Mouse (Mus musculus) heart, embryonic 14.5 days (tissue): ENCODE measurements around the gene Larp4b. TPM values are rescaled to one million over a fixed set of nuclear protein-coding genes. Genes with fewer than 3 reads are reported as not detected.
A peak's percentile ranks its signal among the peaks of the same experiment; 100 is the strongest.

ENCODE experiments used
- ATAC-seq: fragments of 200-750 bp; cut with Nextera tagmentation; 2 replicates; pipeline ENCODE4 v1.8.0; 2017; ENCODE audit warnings: low read depth, moderate TSS enrichment; ENCODE audit not compliant: insufficient number of reproducible peaks, insufficient read depth, low FRiP score
- H3K27ac ChIP-seq, 2 experiments: fragments of 200-500 bp in 1 of 2; fragments of 300-500 bp in 1 of 2; sonication (generic) in 1 of 2; replicated peaks in 1 of 2; 2 replicates each; pipeline ENCODE4 v1.5.1; 2012 to 2014; ENCODE audit warnings: low read depth in 2 of 2, low read length in 2 of 2, control low read depth in 1 of 2, mild to moderate bottlenecking in 1 of 2, mixed read lengths in 1 of 2; ENCODE audit not compliant: control insufficient read depth in 1 of 2, insufficient read depth in 1 of 2
- H3K27me3 ChIP-seq: fragments of 300-500 bp; sonication (generic); 2 replicates; pipeline ENCODE4 v1.6.1; 2014; ENCODE audit warnings: mild to moderate bottlenecking, low read length, control low read depth; ENCODE audit not compliant: control insufficient read depth, insufficient read depth
- H3K36me3 ChIP-seq: fragments of 300-500 bp; sonication (generic); 2 replicates; pipeline ENCODE4 v1.6.1; 2014; ENCODE audit warnings: mild to moderate bottlenecking, control low read depth, low read length, mixed read lengths; ENCODE audit not compliant: control insufficient read depth, insufficient read depth
- H3K4me1 ChIP-seq, 2 experiments: fragments of 200-500 bp in 1 of 2; fragments of 300-500 bp in 1 of 2; sonication (generic) in 1 of 2; 2 replicates each; pipeline ENCODE4 v1.6.1; 2012 to 2014; ENCODE audit warnings: low read length in 2 of 2, control low read depth in 1 of 2, mixed read lengths in 1 of 2; ENCODE audit not compliant: control insufficient read depth in 2 of 2, insufficient read depth in 2 of 2
- H3K4me2 ChIP-seq: fragments of 300-500 bp; sonication (generic); 2 replicates; pipeline ENCODE4 v1.6.1; 2014; ENCODE audit warnings: mild to moderate bottlenecking, low read length
- H3K4me3 ChIP-seq, 2 experiments: fragments of 200-500 bp in 1 of 2; fragments of 300-500 bp in 1 of 2; sonication (generic) in 1 of 2; 2 replicates each; pipeline ENCODE4 v1.5.1; 2012 to 2014; ENCODE audit warnings: low read length in 2 of 2, mild to moderate bottlenecking in 2 of 2, control low read depth in 1 of 2, low read depth in 1 of 2, moderate library complexity in 1 of 2; ENCODE audit not compliant: control insufficient read depth in 1 of 2, insufficient read depth in 1 of 2
- H3K9ac ChIP-seq: fragments of 300-500 bp; sonication (generic); 2 replicates; pipeline ENCODE4 v1.6.1; 2014; ENCODE audit warnings: mild to moderate bottlenecking, low read length
- H3K9me3 ChIP-seq: fragments of 300-500 bp; sonication (generic); 2 replicates; pipeline ENCODE4 v1.6.1; 2016; ENCODE audit warnings: low read length, control low read depth; ENCODE audit not compliant: control insufficient read depth
- WGBS: fragments of 180-500 bp; shearing (Covaris S2); extraction: QIAGEN DNeasy Blood & Tissue Kit; methylation state at CpG from one replicate; pipeline ENCODE4 v1.1.7; 2014; 5-methylcytosine and 5-hydroxymethylcytosine counted together
- polyA plus RNA-seq: library from polyadenylated mRNA; unstranded; fragments of >200 nt; fragmentation: Nextera tagmentation; extraction: Ambion mirVana; gene quantifications from 2 replicates; pipeline ENCODE4 v1.2.1, GENCODE M21; 2014

Gene Larp4b
- polyA plus RNA-seq, 1 experiment from 2014 or later, result 36.1 TPM

GRCm38 (mm10) chr13:9198728-9199464, 105.2 kb downstream of the Larp4b start:
- H3K9me3 ChIP-seq, result no peaks in the 10 kb centered on the region
- peaks cover 0 to 2% of the 10 kb centered on the region in 2 experiments; a peak in 1 of 4 replicates for H3K4me1 ChIP-seq
- ATAC-seq, result no peak
- no peak overlapping the region for H3K9ac ChIP-seq
- peak overlapping the region; percentile 16 to 21; a peak in 2 of 4 replicates for H3K4me3 ChIP-seq
- H3K36me3 ChIP-seq, result no peaks in the 10 kb centered on the region
- H3K27ac ChIP-seq, result no peak overlapping the region
- 29% methylated on average over 19 of the region's 19 CpGs for WGBS
- no peaks in the 10 kb centered on the region for H3K27me3 ChIP-seq
- peak overlapping the region; percentile 60 for H3K4me2 ChIP-seq

- Histone ChIP-seq H3K4me2 (peak overlapping the region; percentile 60), H3K27me3 (no peaks in the 10 kb centered on the region), H3K4me1 (peaks cover 0 to 2% of the 10 kb centered on the region in 2 experiments; a peak in 1 of 4 replicates), H3K27ac (no peak overlapping the region), H3K4me3 (peak overlapping the region; percentile 16 to 21; a peak in 2 of 4 replicates), H3K9ac (no peak overlapping the region), H3K36me3 (no peaks in the 10 kb centered on the region), H3K9me3 (no peaks in the 10 kb centered on the region)
- ATAC-seq, result no peak
- WGBS, result 32% methylated on average over 2 of the region's 2 CpGs
Observed at GRCm38 (mm10) chr13:9199465-9199844, 105.8 kb downstream of the Larp4b start.

- no peak overlapping the region for H3K27ac ChIP-seq
- H3K27me3 ChIP-seq, result no peaks in the 10 kb centered on the region
- WGBS, result 76% methylated on average over 9 of the region's 9 CpGs
- no peaks in the 10 kb centered on the region for H3K9me3 ChIP-seq
- no peaks in the 10 kb centered on the region; a peak in 1 of 4 replicates for H3K4me1 ChIP-seq
- ATAC-seq, result no peak
- no peaks in the 10 kb centered on the region for H3K36me3 ChIP-seq
- no peak overlapping the region for H3K4me3 ChIP-seq
- no peak overlapping the region for H3K4me2 ChIP-seq
- H3K9ac ChIP-seq, result no peak overlapping the region
Observed at GRCm38 (mm10) chr13:9222761-9223405, 129.2 kb downstream of the Larp4b start.

Other genes with a start within 250 kb of the Larp4b start
- gene Wdr37, start 222.0 kb upstream of the Larp4b start, polyA plus RNA-seq, result 23.8 TPM in 2 replicates
- 39.0 and 43.6 TPM in 2 replicates for gene Idi1, start 208.4 kb upstream of the Larp4b start, polyA plus RNA-seq
- gene Gm9745, start 145.7 kb upstream of the Larp4b start, polyA plus RNA-seq, result not detected in 2 replicates
- not detected in 2 replicates for gene Idi2, start 141.0 kb upstream of the Larp4b start, polyA plus RNA-seq
- gene Gtpbp4, start 97.8 kb upstream of the Larp4b start, polyA plus RNA-seq, result 49.9 and 51.9 TPM in 2 replicates
- gene Dip2c, start 182.6 kb downstream of the Larp4b start, polyA plus RNA-seq, result 11.0 and 11.9 TPM in 2 replicates